Mouse (Mus musculus) T-helper 2 cell (primary cell): ENCODE results near the gene Slc6a13.
"Not testable (repeated sequence)": the region's sequence is repeated elsewhere in the genome, so short reads cannot be mapped to it uniquely, and the experiment has no call there.

Source experiments
- in situ Hi-C: fragments of 300-600 bp; cut with MboI, MseI; formaldehyde crosslinking; loops from one replicate; pipeline ENCODE4 v1.15.1; 2025; ENCODE audit warnings: high pct_unique_total_duplicates

Slc6a13 gene

GRCm38 (mm10) chr6:121326486-121327069, 26.6 kb downstream of the Slc6a13 start:
- in situ Hi-C loops = no loop called here

GRCm38 (mm10) chr6:121328417-121328884, 28.4 kb downstream of the Slc6a13 start:
- in situ Hi-C loops = no loop called here

DNA sequence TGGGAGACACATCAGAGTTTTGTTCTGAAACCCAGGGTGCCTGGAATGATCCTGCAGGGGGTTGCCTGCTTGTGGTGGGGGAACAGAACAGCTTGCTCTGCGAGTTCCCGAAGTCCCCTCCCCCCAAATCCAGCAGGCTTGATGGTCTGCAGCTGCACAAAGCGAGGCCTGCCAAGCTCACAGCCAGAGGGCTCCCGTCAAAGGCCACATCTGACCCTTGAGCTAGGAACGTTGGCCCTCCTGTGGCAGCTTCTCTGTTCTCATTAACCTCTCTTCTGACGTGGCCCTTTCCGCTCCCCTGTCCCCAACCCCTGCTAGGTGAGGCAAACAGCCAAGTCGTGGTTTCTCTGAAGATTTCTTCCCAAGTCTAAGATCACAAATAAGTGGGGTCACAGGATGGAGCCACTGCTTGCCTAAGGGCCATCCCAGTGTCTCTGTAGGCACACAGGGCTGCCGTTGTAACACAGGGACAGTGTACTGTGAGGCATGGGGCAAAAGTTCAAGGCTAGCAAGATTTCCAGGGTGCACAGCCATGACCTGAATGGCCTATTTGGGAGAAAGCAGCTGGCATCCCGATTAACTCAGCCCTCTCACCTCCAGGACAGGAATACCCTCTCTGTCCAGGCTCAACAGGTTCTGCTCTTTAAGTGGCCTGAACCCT, 30.0 kb downstream of the Slc6a13 start:
- in situ Hi-C loops = no loop called here

- in situ Hi-C loops = no loop called here
Observed at GRCm38 (mm10) chr6:121335841-121336240, 35.8 kb downstream of the Slc6a13 start.

DNA sequence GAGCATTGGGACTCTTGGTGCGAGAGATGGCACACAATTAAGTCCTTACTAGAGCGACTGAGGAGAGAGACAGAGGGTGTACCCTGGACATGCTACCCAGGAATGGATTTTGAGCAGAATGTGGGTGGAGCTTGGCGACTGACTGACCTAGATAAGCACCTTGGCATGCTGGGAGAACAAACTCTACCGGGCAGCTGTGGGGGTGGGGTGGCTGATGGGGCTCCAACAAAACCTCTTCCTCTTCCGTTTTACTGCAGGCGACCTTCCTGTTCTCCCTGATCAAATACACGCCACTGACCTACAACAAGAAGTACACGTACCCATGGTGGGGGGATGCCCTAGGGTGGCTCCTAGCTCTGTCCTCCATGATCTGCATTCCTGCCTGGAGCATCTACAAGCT, 36.5 kb downstream of the Slc6a13 start:
- in situ Hi-C loops = no loop called here

GRCm38 (mm10) chr6:121337229-121337628, 37.2 kb downstream of the Slc6a13 start:
- in situ Hi-C loops = no loop called here

GRCm38 (mm10) chr6:121337770-121338518, 37.9 kb downstream of the Slc6a13 start:
- in situ Hi-C loops = no loop called here

GRCm38 (mm10) chr6:121338519-121338896, 38.5 kb downstream of the Slc6a13 start:
- in situ Hi-C loops = no loop called here

GRCm38 (mm10) chr6:121341650-121342049, 41.6 kb downstream of the Slc6a13 start:
- in situ Hi-C loops = no loop called here

GRCm38 (mm10) chr6:121343026-121343770, 43.2 kb downstream of the Slc6a13 start, which contains the start of gene Slc6a12:
Slc6a12 (plus strand) TSS chr6:121343076.
- in situ Hi-C loops = no loop called here

DNA sequence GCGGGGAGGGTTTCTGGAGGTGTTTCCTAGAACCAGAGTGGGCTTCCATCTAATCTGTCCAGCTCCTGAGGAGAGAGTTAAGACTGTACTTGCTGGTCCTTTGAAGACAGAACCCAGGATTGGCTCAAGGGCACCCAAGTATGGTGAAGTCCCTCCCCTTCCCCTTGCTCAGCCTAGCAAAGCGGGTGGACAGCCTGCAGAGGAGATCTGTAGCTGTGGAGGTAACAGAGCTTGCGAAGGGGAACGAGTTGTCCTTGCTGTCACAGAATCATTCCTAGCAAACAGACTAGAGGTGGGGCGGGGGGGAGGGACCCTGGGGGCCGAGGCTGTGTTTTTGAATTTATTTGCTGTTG, 43.7 kb downstream of the Slc6a13 start:
- in situ Hi-C loops = no loop called here

DNA sequence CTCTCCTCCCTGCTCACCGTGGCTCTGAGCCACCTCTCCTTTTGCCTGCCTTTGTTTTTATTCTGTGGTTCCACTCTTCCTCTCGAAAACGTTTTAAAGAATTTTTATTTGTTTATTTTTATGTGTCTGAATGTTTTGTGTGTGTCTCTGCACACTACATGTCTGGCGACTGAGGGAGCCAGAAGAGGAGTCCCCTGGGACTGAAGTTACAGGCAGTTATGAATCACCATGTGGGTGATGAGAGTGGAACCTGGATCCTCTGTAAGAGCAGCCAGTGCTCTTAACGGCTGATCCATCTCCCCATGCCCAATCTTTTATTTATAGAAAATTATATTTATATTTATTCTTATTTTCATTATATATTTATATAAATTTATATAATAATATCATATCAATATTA, 44.3 kb downstream of the Slc6a13 start:
- in situ Hi-C loops = no loop called here

- in situ Hi-C loops = no loop called here
Observed at GRCm38 (mm10) chr6:121346428-121346827, 46.4 kb downstream of the Slc6a13 start.

DNA sequence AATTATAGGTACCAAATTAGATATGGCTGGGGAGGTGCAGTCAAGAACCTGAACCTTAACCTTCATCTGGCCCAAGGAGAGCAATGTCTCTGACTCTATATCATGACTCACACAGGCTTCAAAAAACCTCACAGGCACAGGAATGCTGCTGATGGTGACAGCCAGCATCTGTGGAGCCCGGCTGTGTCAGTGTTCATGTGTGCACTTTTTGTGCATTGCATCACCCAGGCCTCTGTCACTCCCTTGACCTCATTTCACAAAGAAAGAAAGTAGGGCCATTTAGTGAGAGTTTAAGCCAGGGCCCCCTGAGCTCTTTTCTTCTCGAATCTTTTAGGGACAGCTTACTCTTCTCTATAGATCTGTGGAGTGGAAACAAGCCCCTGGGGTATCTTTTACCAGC, 52.2 kb downstream of the Slc6a13 start:
- in situ Hi-C loops = no loop called here

DNA sequence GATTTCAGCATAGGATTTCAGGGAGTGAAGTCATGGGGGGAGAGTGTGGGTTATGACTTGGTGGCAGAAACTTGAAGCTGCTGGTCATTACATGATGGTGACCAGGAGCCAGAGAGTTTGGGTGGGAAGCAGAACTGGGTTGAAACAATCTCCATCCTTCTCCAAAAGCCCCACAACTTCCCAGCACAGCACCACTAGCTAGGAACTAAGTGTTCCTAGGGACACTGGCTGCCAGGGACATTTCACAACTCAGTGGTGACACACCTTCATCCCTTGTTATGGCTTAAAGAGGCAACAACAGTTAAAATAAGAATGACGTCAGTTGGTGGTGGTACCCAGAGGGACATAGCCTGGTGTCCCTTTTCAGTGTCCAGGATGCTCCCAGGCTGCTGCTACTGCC, 56.0 kb downstream of the Slc6a13 start:
- in situ Hi-C loops = no loop called here

- in situ Hi-C loops = no loop called here
Observed at GRCm38 (mm10) chr6:121357232-121357631, 57.2 kb downstream of the Slc6a13 start.

DNA sequence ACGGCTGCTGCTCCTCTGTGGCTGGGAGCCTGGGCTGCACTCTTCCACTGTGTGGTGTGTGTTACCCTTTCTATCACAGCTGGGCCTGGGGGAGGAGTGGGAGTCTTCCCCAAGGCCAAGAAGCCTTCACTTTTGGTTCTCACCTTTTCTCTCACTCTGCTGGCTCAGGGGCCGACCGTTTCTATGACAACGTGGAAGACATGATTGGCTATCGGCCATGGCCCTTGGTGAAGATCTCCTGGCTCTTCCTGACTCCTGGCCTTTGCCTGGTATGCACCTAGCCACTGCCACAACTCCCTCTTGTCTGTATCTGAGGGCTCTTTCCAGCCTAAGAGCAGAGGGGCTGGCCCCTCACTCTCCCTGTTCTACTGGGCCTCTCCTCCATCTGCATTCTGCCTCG, 63.0 kb downstream of the Slc6a13 start:
- in situ Hi-C loops = no loop called here

- in situ Hi-C loops = no loop called here
Observed at GRCm38 (mm10) chr6:121363956-121364355, 63.9 kb downstream of the Slc6a13 start.

GRCm38 (mm10) chr6:121366537-121366936, 66.5 kb downstream of the Slc6a13 start:
- in situ Hi-C loops = not testable (repeated sequence)

DNA sequence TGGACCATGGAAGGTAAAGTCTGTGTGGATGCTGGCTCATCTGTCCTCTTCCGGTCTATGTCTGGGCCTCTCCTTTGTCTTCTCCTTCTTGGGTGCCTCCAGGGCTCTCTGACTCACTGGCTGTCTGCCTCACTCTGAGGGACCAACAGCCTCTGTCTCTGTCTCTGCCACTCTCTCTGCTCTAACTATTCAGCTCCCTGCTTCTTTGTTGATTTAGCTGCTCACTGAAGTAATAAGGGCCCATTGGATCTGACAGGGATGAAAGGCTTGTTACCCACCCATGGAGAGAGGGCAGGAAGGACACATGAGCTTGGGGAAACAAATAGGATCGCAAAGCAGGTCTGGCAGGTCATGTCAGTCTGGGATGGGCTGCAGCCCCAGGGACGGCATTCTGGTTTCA, 67.1 kb downstream of the Slc6a13 start:
- in situ Hi-C loops = no loop called here

GRCm38 (mm10) chr6:121371197-121371980, 71.4 kb downstream of the Slc6a13 start:
- in situ Hi-C loops = no loop called here
